Mouse (Mus musculus): ENCODE data around the gene Tmem94. TPM values are rescaled to one million over a fixed set of nuclear protein-coding genes. Genes with fewer than 3 reads are reported as not detected.

Gene Tmem94
- 41.6 and 42.1 TPM in 2 replicates for polyA plus RNA-seq (2016; fragmentation: Nextera tagmentation; extraction: Ambion mirVana)

GRCm38 (mm10) chr11:115765103-115765606 lies at the start of gene Tmem94:
Gene Tmem94 (plus strand): TSS chr11:115765433.
- no peaks in the 10 kb centered on the region for H3K36me3 ChIP-seq
- peaks cover 23% of the 10 kb centered on the region for H3K4me1 ChIP-seq
- peak within 1 kb of the TSS; percentile 78 for H3K4me2 ChIP-seq (replicated peaks)
- peak within 1 kb of the TSS; percentile 82 for H3K4me3 ChIP-seq
- no peaks in the 10 kb centered on the region for H3K27me3 ChIP-seq
- no peaks in the 10 kb centered on the region for H3K9me3 ChIP-seq (replicated peaks)
- WGBS, result under 1% methylated on average over 32 of the region's 32 CpGs
- H3K9ac ChIP-seq, result peak within 1 kb of the TSS; percentile 90
- peak within 1 kb of the TSS; percentile 91 for H3K27ac ChIP-seq
- peak; percentile 97 for ATAC-seq (ENCODE audit: low FRiP score)

GRCm38 (mm10) chr11:115716410-115717338 lies 48.6 kb upstream of the Tmem94 start:
- Histone ChIP-seq H3K4me3 (no peak overlapping the region), H3K9ac (no peak overlapping the region), H3K27ac (no peak overlapping the region), H3K4me2 (replicated peaks) (no peak overlapping the region), H3K9me3 (replicated peaks) (no peaks in the 10 kb centered on the region), H3K27me3 (no peaks in the 10 kb centered on the region), H3K36me3 (no peaks in the 10 kb centered on the region), H3K4me1 (no peaks in the 10 kb centered on the region)
- ATAC-seq (ENCODE audit: low FRiP score), result no peak
- WGBS, result 75% methylated on average over 15 of the region's 15 CpGs

GRCm38 (mm10) chr11:115717660-115718390 lies 47.4 kb upstream of the Tmem94 start:
- Histone ChIP-seq H3K9ac (no peak overlapping the region), H3K4me2 (replicated peaks) (no peak overlapping the region), H3K4me1 (no peaks in the 10 kb centered on the region), H3K4me3 (no peak overlapping the region), H3K27me3 (no peaks in the 10 kb centered on the region), H3K27ac (no peak overlapping the region), H3K9me3 (replicated peaks) (no peaks in the 10 kb centered on the region), H3K36me3 (no peaks in the 10 kb centered on the region)
- WGBS, result 54% methylated on average over 8 of the region's 8 CpGs
- no peak for ATAC-seq (ENCODE audit: low FRiP score)

GRCm38 (mm10) chr11:115722638-115723037 lies 42.6 kb upstream of the Tmem94 start:
- Histone ChIP-seq H3K4me1 (no peaks in the 10 kb centered on the region), H3K4me3 (no peak overlapping the region), H3K27ac (no peak overlapping the region), H3K9me3 (replicated peaks) (no peaks in the 10 kb centered on the region), H3K36me3 (no peaks in the 10 kb centered on the region), H3K27me3 (no peaks in the 10 kb centered on the region), H3K4me2 (replicated peaks) (peak overlapping the region; percentile 25), H3K9ac (no peak overlapping the region)
- no peak for ATAC-seq (ENCODE audit: low FRiP score)
- 19% methylated on average over 14 of the region's 14 CpGs for WGBS

- 75% methylated on average over 2 of the region's 2 CpGs for WGBS
- Histone ChIP-seq H3K27me3 (no peaks in the 10 kb centered on the region), H3K4me3 (no peak overlapping the region), H3K4me2 (replicated peaks) (0 out of 2 replicates have a peak overlapping the region, but pooled peaks have one; percentile 25), H3K27ac (no peak overlapping the region), H3K36me3 (no peaks in the 10 kb centered on the region), H3K9ac (no peak overlapping the region), H3K9me3 (replicated peaks) (no peaks in the 10 kb centered on the region), H3K4me1 (no peaks in the 10 kb centered on the region)
- ATAC-seq (ENCODE audit: low FRiP score), result no peak
These were observed 42.0 kb upstream of the Tmem94 start for GRCm38 (mm10) chr11:115723231-115723630.

GRCm38 (mm10) chr11:115734041-115734686 lies 31.1 kb upstream of the Tmem94 start:
- Histone ChIP-seq H3K36me3 (no peaks in the 10 kb centered on the region), H3K27ac (no peak overlapping the region), H3K4me2 (replicated peaks) (no peak overlapping the region), H3K4me3 (no peak overlapping the region), H3K4me1 (peaks cover 18% of the 10 kb centered on the region), H3K9me3 (replicated peaks) (no peaks in the 10 kb centered on the region), H3K9ac (no peak overlapping the region), H3K27me3 (no peaks in the 10 kb centered on the region)
- 61% methylated on average over 11 of the region's 11 CpGs for WGBS
- ATAC-seq (ENCODE audit: low FRiP score), result no peak

- WGBS, result 35% methylated on average over 10 of the region's 10 CpGs
- no peaks in the 10 kb centered on the region for H3K27me3 ChIP-seq
- H3K9ac ChIP-seq, result no peak overlapping the region
- H3K4me2 ChIP-seq (replicated peaks), result no peak overlapping the region
- H3K9me3 ChIP-seq (replicated peaks), result no peaks in the 10 kb centered on the region
- peaks cover 18% of the 10 kb centered on the region for H3K4me1 ChIP-seq
- peak overlapping the region; percentile 9; the same call in 1 of the 2 replicates for H3K27ac ChIP-seq
- peak; percentile 64 for ATAC-seq (ENCODE audit: low FRiP score)
- no peak overlapping the region for H3K4me3 ChIP-seq
- H3K36me3 ChIP-seq, result no peaks in the 10 kb centered on the region
These were observed 27.5 kb upstream of the Tmem94 start for GRCm38 (mm10) chr11:115737608-115738208.

- Histone ChIP-seq H3K36me3 (no peaks in the 10 kb centered on the region), H3K9ac (no peak overlapping the region), H3K4me2 (replicated peaks) (no peak overlapping the region), H3K9me3 (replicated peaks) (no peaks in the 10 kb centered on the region), H3K27ac (peak overlapping the region; percentile 9; the same call in 1 of the 2 replicates), H3K4me1 (peaks cover 18% of the 10 kb centered on the region), H3K27me3 (no peaks in the 10 kb centered on the region), H3K4me3 (no peak overlapping the region)
- 0 out of 2 replicates have a peak, but pooled peaks have one; percentile 13 for ATAC-seq (ENCODE audit: low FRiP score)
- whole genome bisulfite sequencing, result 54% methylated on average over 13 of the region's 13 CpGs
These were observed 26.9 kb upstream of the Tmem94 start for GRCm38 (mm10) chr11:115738275-115738885.

- 91% methylated on average over 11 of the region's 11 CpGs for WGBS
- Histone ChIP-seq H3K4me2 (replicated peaks) (no peak overlapping the region), H3K9me3 (replicated peaks) (no peaks in the 10 kb centered on the region), H3K27ac (no peak overlapping the region), H3K36me3 (no peaks in the 10 kb centered on the region), H3K4me3 (no peak overlapping the region), H3K27me3 (no peaks in the 10 kb centered on the region), H3K4me1 (peaks cover 12% of the 10 kb centered on the region), H3K9ac (no peak overlapping the region)
- no peak for ATAC-seq (ENCODE audit: low FRiP score)
These were observed 24.2 kb upstream of the Tmem94 start for GRCm38 (mm10) chr11:115741070-115741469.

- Histone ChIP-seq H3K9ac (no peak overlapping the region), H3K9me3 (replicated peaks) (no peaks in the 10 kb centered on the region), H3K4me2 (replicated peaks) (no peak overlapping the region), H3K36me3 (no peaks in the 10 kb centered on the region), H3K4me3 (no peak overlapping the region), H3K4me1 (peaks cover 18% of the 10 kb centered on the region), H3K27me3 (no peaks in the 10 kb centered on the region), H3K27ac (no peak overlapping the region)
- WGBS, result 90% methylated on average over 9 of the region's 9 CpGs
- no peak for ATAC-seq (ENCODE audit: low FRiP score)
These were observed 22.3 kb upstream of the Tmem94 start for GRCm38 (mm10) chr11:115742926-115743325.

- 86% methylated on average over 5 of the region's 5 CpGs for WGBS
- no peak for ATAC-seq (ENCODE audit: low FRiP score)
- H3K27ac ChIP-seq, result no peak overlapping the region
These were observed 20.8 kb upstream of the Tmem94 start for GRCm38 (mm10) chr11:115744385-115744784.

More at GRCm38 (mm10) chr11:115744385-115744784, 20.8 kb upstream of the Tmem94 start:
- no peak overlapping the region for H3K9ac ChIP-seq
- H3K9me3 ChIP-seq (replicated peaks), result no peaks in the 10 kb centered on the region
- no peaks in the 10 kb centered on the region for H3K27me3 ChIP-seq
- no peak overlapping the region for H3K4me2 ChIP-seq (replicated peaks)
- peaks cover 9% of the 10 kb centered on the region; the same call in 1 of the 2 replicates for H3K4me1 ChIP-seq
- H3K36me3 ChIP-seq, result no peaks in the 10 kb centered on the region
- no peak overlapping the region for H3K4me3 ChIP-seq
